Mouse (Mus musculus) bone marrow macrophage, adult 2 months (primary cell): ENCODE results near the gene Olfr49. TPM values are rescaled to one million over a fixed set of nuclear protein-coding genes. Genes with fewer than 3 reads are reported as not detected.

Experiments used
- H3K27ac ChIP-seq: 2 replicates; pipeline ENCODE4 v1.5.1; 2012; ENCODE audit warnings: low read depth, low read length; ENCODE audit not compliant: insufficient read depth
- H3K4me1 ChIP-seq: 2 replicates; pipeline ENCODE4 v1.6.1; 2012; ENCODE audit warnings: low read length; ENCODE audit not compliant: control insufficient read depth, insufficient read depth
- H3K4me3 ChIP-seq: 2 replicates; pipeline ENCODE4 v1.5.1; 2012; ENCODE audit warnings: mild to moderate bottlenecking, low read length, moderate library complexity; ENCODE audit not compliant: insufficient read depth
- CTCF ChIP-seq: IDR thresholded peaks from 2 replicates; pipeline ENCODE4 v1.5.1; 2012; ENCODE audit warnings: low read depth, mild to moderate bottlenecking, low read length, moderate library complexity
- POLR2A ChIP-seq: IDR thresholded peaks from 2 replicates; pipeline ENCODE4 v1.6.1; 2012; ENCODE audit warnings: mild to moderate bottlenecking, low read depth, low read length, borderline replicate concordance
- polyA plus RNA-seq: library from polyadenylated mRNA; stranded (reverse); fragments of >200 nt; gene quantifications from 2 replicates; pipeline ENCODE4 v1.2.4, GENCODE M21; 2012; ENCODE audit not compliant: missing spikeins, insufficient read depth, insufficient read length

The Olfr49 gene
- polyA plus RNA-seq, 1 experiment = not detected

- peaks cover 18% of the 10 kb centered on the region for H3K4me1 ChIP-seq
- TF ChIP-seq POLR2A = no peak
- no peak for TF ChIP-seq CTCF
- no peak overlapping the region for H3K4me3 ChIP-seq
- no peak overlapping the region for H3K27ac ChIP-seq
These were observed 21.6 kb downstream of the Olfr49 start for GRCm38 (mm10) chr14:54263099-54263498.

GRCm38 (mm10) chr14:54262622-54263021, 22.1 kb downstream of the Olfr49 start:
- Histone ChIP-seq H3K4me3 (no peak overlapping the region), H3K27ac (no peak overlapping the region), H3K4me1 (peaks cover 18% of the 10 kb centered on the region)
- no peak for TF ChIP-seq CTCF
- no peak for TF ChIP-seq POLR2A

GRCm38 (mm10) chr14:54261386-54261785, 23.4 kb downstream of the Olfr49 start:
- no peak overlapping the region for H3K27ac ChIP-seq
- H3K4me3 ChIP-seq = no peak overlapping the region
- peaks cover 18% of the 10 kb centered on the region for H3K4me1 ChIP-seq
- no peak for TF ChIP-seq CTCF

GRCm38 (mm10) chr14:54260196-54260595, 24.5 kb downstream of the Olfr49 start:
- Histone ChIP-seq H3K4me3 (peak overlapping the region; percentile 7; the same call in 1 of the 2 replicates), H3K4me1 (peaks cover 18% of the 10 kb centered on the region), H3K27ac (no peak overlapping the region)
- TF ChIP-seq POLR2A (no peak), CTCF (no peak)

- Histone ChIP-seq H3K4me1 (peaks cover 20% of the 10 kb centered on the region), H3K4me3 (peak overlapping the region; percentile 66), H3K27ac (peak overlapping the region; percentile 32; the same call in 1 of the 2 replicates)
- TF ChIP-seq CTCF (no peak), POLR2A (no peak)
These were observed 25.0 kb downstream of the Olfr49 start for GRCm38 (mm10) chr14:54259722-54260085.

- H3K4me3 ChIP-seq = peak overlapping the region; percentile 66
- H3K27ac ChIP-seq = peak overlapping the region; percentile 32
- TF ChIP-seq POLR2A (no peak), CTCF (no peak)
- H3K4me1 ChIP-seq = peaks cover 21% of the 10 kb centered on the region
These were observed 25.6 kb downstream of the Olfr49 start for GRCm38 (mm10) chr14:54259003-54259721.

GRCm38 (mm10) chr14:54258131-54258670, 26.5 kb downstream of the Olfr49 start:
- TF ChIP-seq CTCF = no peak
- no peak for TF ChIP-seq POLR2A
- H3K4me3 ChIP-seq = no peak overlapping the region
- H3K4me1 ChIP-seq = peaks cover 21% of the 10 kb centered on the region
- H3K27ac ChIP-seq = no peak overlapping the region

- H3K4me3 ChIP-seq = no peak overlapping the region
- H3K27ac ChIP-seq = no peak overlapping the region
- TF ChIP-seq POLR2A = no peak
- peaks cover 28% of the 10 kb centered on the region for H3K4me1 ChIP-seq
These were observed 30.0 kb downstream of the Olfr49 start for GRCm38 (mm10) chr14:54254670-54255202.

- H3K4me3 ChIP-seq = peak within 1 kb of the TSS; percentile 68
- peaks cover 33% of the 10 kb centered on the region for H3K4me1 ChIP-seq
- H3K27ac ChIP-seq = peak within 1 kb of the TSS; percentile 76
- TF ChIP-seq CTCF = no peak
- no peak; the same call in 1 of the 2 replicates for TF ChIP-seq POLR2A
These were observed 30.9 kb downstream of the Olfr49 start, which contains the start of the genes Dad1 and Abhd4 for GRCm38 (mm10) chr14:54253741-54254291. TSS of gene Dad1 (minus strand) at chr14:54254104. TSS of gene Abhd4 (plus strand) at chr14:54254188.

- TF ChIP-seq CTCF (no peak), POLR2A (no peak)
- H3K4me1 ChIP-seq = peaks cover 33% of the 10 kb centered on the region
- H3K4me3 ChIP-seq = no peak overlapping the region
- H3K27ac ChIP-seq = no peak overlapping the region
These were observed 34.6 kb downstream of the Olfr49 start for GRCm38 (mm10) chr14:54250122-54250521.
